Mouse (Mus musculus) stomach, postnatal 0 days (tissue): ENCODE data around the gene Hist1h1d. TPM values are rescaled to one million over a fixed set of nuclear protein-coding genes. Genes with fewer than 3 reads are reported as not detected.

Experiments used
- ATAC-seq: fragments of 200-750 bp; cut with Nextera tagmentation; 2 replicates; pipeline ENCODE4 v1.8.0; 2017; ENCODE audit not compliant: low FRiP score, low TSS enrichment
- DNase-seq: peaks from one replicate; pipeline ENCODE4 v3.0.0-alpha.2; 2016; ENCODE audit warnings: low spot score
- H3K27ac ChIP-seq: fragments of 300-500 bp; sonication (generic); replicated peaks from 2 replicates; pipeline ENCODE4 v1.5.1; 2014; ENCODE audit warnings: mild to moderate bottlenecking, control low read depth
- H3K27me3 ChIP-seq: fragments of 300-500 bp; sonication (generic); 2 replicates; pipeline ENCODE4 v1.6.1; 2014; ENCODE audit warnings: low read length; ENCODE audit not compliant: control insufficient read depth, insufficient read depth
- H3K36me3 ChIP-seq: fragments of 300-500 bp; sonication (generic); 2 replicates; pipeline ENCODE4 v1.6.1; 2014; ENCODE audit warnings: low read length, mixed read lengths; ENCODE audit not compliant: control insufficient read depth, insufficient read depth
- H3K4me1 ChIP-seq: fragments of 300-500 bp; sonication (generic); replicated peaks from 2 replicates; pipeline ENCODE4 v1.6.1; 2014; ENCODE audit warnings: antibody characterized with exemption; ENCODE audit not compliant: control insufficient read depth, insufficient read depth
- H3K4me2 ChIP-seq: fragments of 300-500 bp; sonication (generic); replicated peaks from 2 replicates; pipeline ENCODE4 v1.6.1; 2014; ENCODE audit warnings: low read depth, mild to moderate bottlenecking, control low read depth, moderate library complexity
- H3K4me3 ChIP-seq: fragments of 300-500 bp; sonication (generic); 2 replicates; pipeline ENCODE4 v1.5.1; 2014; ENCODE audit warnings: low read depth, low read length, control low read depth
- H3K9ac ChIP-seq: fragments of 300-500 bp; sonication (generic); 2 replicates; pipeline ENCODE4 v1.6.1; 2014; ENCODE audit warnings: mild to moderate bottlenecking, low read length, control low read depth, mixed read lengths
- H3K9me3 ChIP-seq: fragments of 300-500 bp; sonication (generic); 2 replicates; pipeline ENCODE4 v1.6.1; 2016; ENCODE audit warnings: low read length; ENCODE audit not compliant: control insufficient read depth
- CTCF ChIP-seq: IDR thresholded peaks from 2 replicates; pipeline ENCODE4 v1.5.1; 2016; ENCODE audit warnings: antibody characterized with exemption, low read depth, mild to moderate bottlenecking, moderate library complexity
- EP300 ChIP-seq: optimal IDR thresholded peaks from 2 replicates; pipeline ENCODE3; 2016; ENCODE audit warnings: antibody characterized with exemption
- WGBS: fragments of 180-500 bp; shearing (Covaris S2); extraction: QIAGEN DNeasy Blood & Tissue Kit; methylation state at CpG from one replicate; pipeline ENCODE4 v1.1.7; 2014; 5-methylcytosine and 5-hydroxymethylcytosine counted together
- polyA plus RNA-seq: library from polyadenylated mRNA; unstranded; fragments of >200 nt; fragmentation: Nextera tagmentation; extraction: Ambion mirVana; gene quantifications from 2 replicates; pipeline ENCODE4 v1.2.1, GENCODE M21; 2015

Hist1h1d gene
- polyA plus RNA-seq, 1 experiment from 2014 or later = 0.34 TPM

DNA sequence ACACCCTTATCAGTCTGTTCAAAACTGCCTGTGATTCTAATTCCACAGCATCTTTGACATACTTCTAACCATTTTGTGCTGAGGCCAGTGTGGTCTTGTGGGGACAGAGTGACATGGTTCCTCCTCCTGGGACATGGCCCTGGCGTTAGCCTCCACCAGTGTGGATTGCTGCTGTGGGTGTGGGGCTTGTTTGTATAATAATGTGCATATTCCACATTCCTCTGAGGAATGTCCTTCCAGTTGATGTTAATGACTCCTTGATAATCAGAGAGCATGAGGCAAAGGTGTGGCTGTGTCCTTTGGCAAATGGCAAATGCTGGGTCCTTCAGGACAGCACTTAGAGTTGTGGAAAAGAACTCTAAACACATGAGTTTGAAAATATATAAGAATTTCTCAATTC is 39.5 kb upstream of the Hist1h1d start:
- Histone ChIP-seq H3K9me3 (no peaks in the 10 kb centered on the region), H3K9ac (no peak overlapping the region), H3K4me2 (no peak overlapping the region), H3K27ac (no peak overlapping the region), H3K4me3 (no peak overlapping the region), H3K27me3 (no peaks in the 10 kb centered on the region), H3K36me3 (no peaks in the 10 kb centered on the region), H3K4me1 (no peaks in the 10 kb centered on the region)
- TF ChIP-seq CTCF = no peak
- TF ChIP-seq EP300 = no peak
- ATAC-seq (no peak), DNase-seq (no peak)
- 82% methylated on average over 1 of the region's 1 CpGs for WGBS

- no peaks in the 10 kb centered on the region for H3K4me1 ChIP-seq
- H3K4me3 ChIP-seq = no peak overlapping the region
- H3K9me3 ChIP-seq = no peaks in the 10 kb centered on the region
- no peaks in the 10 kb centered on the region for H3K27me3 ChIP-seq
- 80% methylated on average over 5 of the region's 5 CpGs for WGBS
- TF ChIP-seq CTCF = no peak
- TF ChIP-seq EP300 = no peak
- no peak overlapping the region for H3K27ac ChIP-seq
- DNase-seq (no peak), ATAC-seq (no peak)
- H3K4me2 ChIP-seq = no peak overlapping the region
- no peak overlapping the region for H3K9ac ChIP-seq
- no peaks in the 10 kb centered on the region for H3K36me3 ChIP-seq
Observed at GRCm38 (mm10) chr13:23515281-23515680, 37.8 kb upstream of the Hist1h1d start.

DNA sequence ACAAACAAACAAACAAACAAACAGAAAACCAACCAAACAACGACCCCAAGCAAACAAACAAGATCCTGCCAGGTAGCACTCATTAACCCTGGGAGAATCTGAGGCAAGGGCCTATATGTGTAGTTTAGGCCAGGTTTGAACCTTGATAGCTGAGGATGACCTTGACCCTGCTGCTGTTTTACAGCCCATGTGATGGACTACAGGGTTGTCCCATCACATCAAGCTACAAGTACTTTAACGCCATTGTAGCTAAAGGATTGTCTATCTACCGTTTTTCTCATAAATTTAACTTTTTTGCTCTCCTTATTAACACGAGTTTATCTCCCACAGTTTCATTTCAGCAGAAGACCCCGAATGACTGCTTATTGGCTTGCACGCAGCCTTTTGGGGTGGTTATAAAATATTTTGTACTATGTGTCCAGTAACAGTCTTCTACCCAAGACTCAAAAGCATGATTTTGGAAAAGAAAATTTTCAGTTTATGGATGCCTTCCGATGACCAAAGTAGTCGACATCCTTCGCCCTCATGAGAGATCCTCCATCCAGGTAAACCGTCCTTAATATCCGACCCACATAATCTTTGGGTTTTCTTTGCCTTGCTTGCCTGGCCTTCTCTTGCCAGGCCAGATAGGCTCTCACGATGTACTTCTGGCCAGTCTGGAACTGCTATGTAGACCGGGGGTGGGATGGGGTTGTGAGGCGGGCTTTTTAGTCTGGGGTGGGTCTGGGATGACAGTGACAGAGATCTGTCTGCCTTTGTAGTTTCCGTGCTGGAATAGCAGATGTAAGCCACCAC is 37.0 kb upstream of the Hist1h1d start:
- no peaks in the 10 kb centered on the region for H3K9me3 ChIP-seq
- H3K9ac ChIP-seq = no peak overlapping the region
- ATAC-seq (no peak), DNase-seq (no peak)
- no peaks in the 10 kb centered on the region for H3K36me3 ChIP-seq
- 51% methylated on average over 15 of the region's 15 CpGs for WGBS
- peak overlapping the region; percentile 31; the same call in 1 of the 2 replicates for H3K4me2 ChIP-seq
- no peak overlapping the region for H3K4me3 ChIP-seq
- TF ChIP-seq EP300 = no peak
- no peak for TF ChIP-seq CTCF
- H3K27me3 ChIP-seq = no peaks in the 10 kb centered on the region
- no peak overlapping the region for H3K27ac ChIP-seq
- H3K4me1 ChIP-seq = no peaks in the 10 kb centered on the region

DNA sequence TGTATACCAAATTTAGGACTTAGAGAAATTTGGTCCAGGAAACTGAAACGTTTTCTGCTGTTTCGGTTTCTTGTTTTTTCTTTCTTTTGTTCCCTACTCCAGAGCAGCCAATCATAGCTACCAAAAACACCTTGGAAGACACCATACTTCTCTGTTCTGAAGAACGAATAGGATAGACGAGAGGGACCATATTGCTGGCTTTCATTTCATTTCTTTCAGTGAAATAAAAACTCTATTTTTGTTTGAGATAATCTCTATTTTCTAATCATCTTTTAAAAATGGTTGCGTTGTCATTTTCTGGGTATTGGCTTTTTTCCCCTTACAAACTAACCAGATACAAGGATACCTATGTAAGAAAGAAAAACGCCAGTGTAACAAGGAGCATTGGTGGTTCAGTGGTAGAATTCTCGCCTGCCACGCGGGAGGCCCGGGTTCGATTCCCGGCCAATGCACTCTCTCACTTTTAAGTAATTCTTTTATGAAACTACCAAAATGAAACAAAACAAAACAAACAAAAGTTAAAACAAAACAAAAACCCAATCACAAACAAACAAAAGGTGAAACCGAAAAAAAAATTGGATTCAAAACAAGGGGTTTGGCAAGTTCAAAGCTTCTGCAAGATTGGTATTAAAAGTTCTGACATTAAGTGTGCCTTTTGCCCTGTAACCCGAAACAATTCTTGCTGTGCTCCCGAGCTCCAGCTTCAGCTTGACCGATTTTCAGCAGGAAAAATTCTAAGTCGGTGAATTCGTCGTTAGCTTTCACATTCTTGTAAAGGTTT is 36.0 kb upstream of the Hist1h1d start:
- peak; percentile 70; the same call in 1 of the 2 replicates for ATAC-seq
- H3K9me3 ChIP-seq = no peaks in the 10 kb centered on the region
- peak; percentile 74 for DNase-seq
- no peak for TF ChIP-seq EP300
- TF ChIP-seq CTCF = no peak
- H3K9ac ChIP-seq = 0 out of 2 replicates have a peak overlapping the region, but pooled peaks have one; percentile 27
- no peaks in the 10 kb centered on the region for H3K27me3 ChIP-seq
- H3K36me3 ChIP-seq = no peaks in the 10 kb centered on the region
- peak overlapping the region; percentile 54 for H3K4me3 ChIP-seq
- WGBS = under 1% methylated on average over 19 of the region's 19 CpGs
- H3K4me2 ChIP-seq = peak overlapping the region; percentile 69
- H3K27ac ChIP-seq = peak overlapping the region; percentile 49
- no peaks in the 10 kb centered on the region for H3K4me1 ChIP-seq

DNA sequence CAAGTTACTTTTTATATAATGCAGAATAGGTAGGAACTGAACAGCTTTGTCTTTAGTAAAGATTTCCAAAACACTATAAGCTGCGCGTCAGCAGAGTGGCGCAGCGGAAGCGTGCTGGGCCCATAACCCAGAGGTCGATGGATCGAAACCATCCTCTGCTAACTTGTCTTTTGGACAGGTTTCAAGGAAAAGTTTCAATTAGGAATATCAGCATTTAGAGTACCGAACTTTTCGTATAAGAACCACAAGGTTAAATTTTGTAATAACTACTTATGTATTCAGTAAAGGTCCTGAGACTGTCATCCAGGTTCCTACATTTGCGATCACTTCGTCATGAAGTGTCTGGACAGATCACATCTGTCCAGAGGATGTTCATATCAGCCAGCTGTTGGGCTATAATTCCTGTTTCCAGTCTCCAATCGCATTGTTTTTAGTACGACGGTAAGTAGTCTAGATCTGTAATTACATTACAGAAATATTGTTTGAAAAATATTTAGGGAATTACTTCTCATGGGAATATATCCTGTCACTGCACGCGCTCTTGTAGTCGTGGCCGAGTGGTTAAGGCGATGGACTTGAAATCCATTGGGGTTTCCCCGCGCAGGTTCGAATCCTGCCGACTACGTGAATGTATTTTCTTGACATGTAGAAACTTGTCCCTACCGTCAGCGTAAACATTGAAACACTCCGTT is 35.3 kb upstream of the Hist1h1d start:
- H3K4me2 ChIP-seq = peak overlapping the region; percentile 69
- H3K4me3 ChIP-seq = peak overlapping the region; percentile 54
- 0 out of 2 replicates have a peak overlapping the region, but pooled peaks have one; percentile 27 for H3K9ac ChIP-seq
- TF ChIP-seq CTCF (no peak), EP300 (no peak)
- H3K4me1 ChIP-seq = no peaks in the 10 kb centered on the region
- peak overlapping the region; percentile 49 for H3K27ac ChIP-seq
- no peaks in the 10 kb centered on the region for H3K9me3 ChIP-seq
- WGBS = under 1% methylated on average over 27 of the region's 27 CpGs
- peak; percentile 90 for ATAC-seq
- H3K36me3 ChIP-seq = no peaks in the 10 kb centered on the region
- DNase-seq = peak; percentile 86
- no peaks in the 10 kb centered on the region for H3K27me3 ChIP-seq
